Mouse (Mus musculus) olfactory bulb, adult 2 months (tissue): ENCODE data around the gene Tac2.

Source experiments
- CTCF ChIP-seq: fragments of 200-500 bp; IDR thresholded peaks from 2 replicates; pipeline ENCODE4 v1.5.1; 2012; ENCODE audit warnings: low read depth, mild to moderate bottlenecking, low read length, moderate library complexity; ENCODE audit not compliant: insufficient read depth
- POLR2A ChIP-seq: fragments of 200-500 bp; IDR thresholded peaks from 2 replicates; pipeline ENCODE4 v1.6.1; 2012; ENCODE audit warnings: mild to moderate bottlenecking, low read depth, low read length, moderate library complexity; ENCODE audit not compliant: insufficient read depth

- no peak for TF ChIP-seq CTCF
- no peak for TF ChIP-seq POLR2A
Measured at GRCm38 (mm10) chr10:127754566-127755166, 30.4 kb downstream of the Tac2 start.
